In genomic region chr13:43268539-43269327, GRCm38 (mm10) we compare ENCODE assay signal across 9 mouse cellular contexts. TPM values are rescaled to one million over a fixed set of nuclear protein-coding genes. Genes with fewer than 3 reads are reported as not detected.
DNase-seq lines count a peak whose midpoint lies in the region; ATAC-seq lines count a peak whose summit lies in the region.
"Had no signal": no experiment of that assay in that cellular context is flagged by ENCODE, and none has a peak within 500 bp of the region (broad histone marks: within the 10 kb centered on the region; RNA-seq: fewer than 3 reads in every experiment).

No protein-coding gene starts in this region.

- no peak overlapping the region for H3K4me3 ChIP-seq in limb, embryonic 15.5 days
- no peak overlapping the region for H3K4me3 ChIP-seq in limb, embryonic 10.5 days
- H3K4me3 ChIP-seq in lung, embryonic 16.5 days (ENCODE audit: low read length): no peak overlapping the region
- H3K4me3 ChIP-seq: erythroblast, embryonic 14.5 days had no signal

- no peak overlapping the region for H3K27ac ChIP-seq in limb, embryonic 15.5 days
- H3K27ac ChIP-seq in limb, embryonic 10.5 days: no peak overlapping the region
- H3K27ac ChIP-seq in lung, embryonic 16.5 days (ENCODE audit: low read length): no peak overlapping the region

- H3K9ac ChIP-seq in limb, embryonic 15.5 days: no peak overlapping the region
- H3K9ac ChIP-seq in lung, embryonic 16.5 days (ENCODE audit: low read length): no peak overlapping the region

- 49% methylated on average over 12 of the region's 12 CpGs for WGBS in limb, embryonic 15.5 days
- WGBS in limb, embryonic 10.5 days: 62% methylated on average over 12 of the region's 12 CpGs
- 47% methylated on average over 12 of the region's 12 CpGs for WGBS in lung, embryonic 16.5 days

- 0 out of 2 replicates have a peak, but pooled peaks have one; percentile 18 for ATAC-seq in limb, embryonic 15.5 days (ENCODE audit: insufficient number of reproducible peaks, low FRiP score, low TSS enrichment, low read depth)
- 0 out of 2 replicates have a peak, but pooled peaks have one; percentile 35 for ATAC-seq in lung, embryonic 16.5 days (ENCODE audit: low read depth)

- no peak overlapping the region for H3K4me2 ChIP-seq in limb, embryonic 15.5 days
- no peak overlapping the region for H3K4me2 ChIP-seq in lung, embryonic 16.5 days (ENCODE audit: low read depth, low read length)

- no peak for DNase-seq in limb, embryonic 10.5 days (ENCODE audit: low spot score)
- DNase-seq in ES-CJ7 (ENCODE audit: low read depth, low spot score): peak; percentile 37
- DNase-seq in spleen, postnatal 4 days (ENCODE audit: low spot score in 2 of 2): peak; percentile 34 to 67
- no peak for DNase-seq in right cerebral cortex, postnatal 14 days
- DNase-seq in cerebellum, postnatal 36 days: no peak
- DNase-seq in ovary, postnatal 10 days (ENCODE audit: low spot score): no peak

- H3K27me3 ChIP-seq in limb, embryonic 15.5 days: no peaks in the 10 kb centered on the region
- H3K27me3 ChIP-seq in limb, embryonic 10.5 days (ENCODE audit: low read depth, poor library complexity, severe bottlenecking): no peaks in the 10 kb centered on the region
- H3K27me3 ChIP-seq in lung, embryonic 16.5 days (ENCODE audit: control insufficient read depth, insufficient read depth, low read depth, low read length): no peaks in the 10 kb centered on the region

- peaks cover 12% of the 10 kb centered on the region; the same call in 1 of the 2 replicates for H3K4me1 ChIP-seq in limb, embryonic 15.5 days
- peaks cover 22% of the 10 kb centered on the region for H3K4me1 ChIP-seq in limb, embryonic 10.5 days
- H3K4me1 ChIP-seq in lung, embryonic 16.5 days (replicated peaks; ENCODE audit: control insufficient read depth, insufficient read depth, low read length): peaks cover 3% of the 10 kb centered on the region

- H3K36me3 ChIP-seq in limb, embryonic 15.5 days: no peaks in the 10 kb centered on the region
- no peaks in the 10 kb centered on the region for H3K36me3 ChIP-seq in limb, embryonic 10.5 days
- H3K36me3 ChIP-seq in lung, embryonic 16.5 days (ENCODE audit: control insufficient read depth, insufficient read depth, low read length): no peaks in the 10 kb centered on the region

- no peaks in the 10 kb centered on the region for H3K9me3 ChIP-seq in limb, embryonic 15.5 days
- H3K9me3 ChIP-seq in limb, embryonic 10.5 days (replicated peaks): no peaks in the 10 kb centered on the region
- no peaks in the 10 kb centered on the region for H3K9me3 ChIP-seq in lung, embryonic 16.5 days (ENCODE audit: control insufficient read depth, low read length)

RNA-seq across cellular contexts. Expression of gene Gfod1, which starts 35.2 kb away (rescaled TPM):
- polyA plus RNA-seq in limb, embryonic 15.5 days (2015; fragmentation: Nextera tagmentation; extraction: Ambion mirVana): 0.89 and 1.2 TPM in 2 replicates
- 0.13 and 0.23 TPM in 2 replicates for polyA plus RNA-seq in limb, embryonic 10.5 days (2016; fragmentation: Nextera tagmentation; extraction: Ambion mirVana)
- 0.89 and 1.2 TPM in 2 replicates for polyA plus RNA-seq in lung, embryonic 16.5 days (2015; fragmentation: Nextera tagmentation; extraction: Ambion mirVana)

Comparison
In these comparisons a context has a peak if more than half of its experiments do, and no peak if none do; other contexts are left out.
1. DNase-seq: peak in ES-CJ7 (single experiment) and spleen, postnatal 4 days (2 of 2); none in limb, embryonic 10.5 days (single experiment), right cerebral cortex, postnatal 14 days (single experiment), cerebellum, postnatal 36 days (0 of 2) and ovary, postnatal 10 days (single experiment).